Mouse (Mus musculus): ENCODE measurements around the gene Cnp.
"Not testable (repeated sequence)": the region's sequence is repeated elsewhere in the genome, so short reads cannot be mapped to it uniquely, and the experiment has no call there.

The Cnp gene

GRCm38 (mm10) chr11:100574708-100575483 lies at the start of gene Cnp:
TSS of gene Cnp (plus strand) at chr11:100574904.
- peak; percentile 43 to 55 for DNase-seq (ENCODE audit: low spot score in 2 of 2)

GRCm38 (mm10) chr11:100524987-100525630 lies 49.6 kb upstream of the Cnp start:
- no peak for DNase-seq (ENCODE audit: low spot score in 2 of 2)

- no peak for DNase-seq (ENCODE audit: low spot score in 2 of 2)
Observed at GRCm38 (mm10) chr11:100526052-100526816, 48.5 kb upstream of the Cnp start.

- peak in 1 of 2 experiments; percentile 67 for DNase-seq (ENCODE audit: low spot score in 2 of 2)
Observed at GRCm38 (mm10) chr11:100527066-100527457, 47.6 kb upstream of the Cnp start.

GRCm38 (mm10) chr11:100527458-100528374 lies 47.0 kb upstream of the Cnp start, which contains the start of gene Acly:
TSS of gene Acly (minus strand) at chr11:100528000.
- DNase-seq (ENCODE audit: low spot score in 2 of 2), result peak; percentile 95 to 99

- DNase-seq (ENCODE audit: low spot score in 2 of 2), result no peak
Observed at GRCm38 (mm10) chr11:100528375-100529165, 46.1 kb upstream of the Cnp start.

GRCm38 (mm10) chr11:100533871-100534270 lies 40.8 kb upstream of the Cnp start:
- no peak for DNase-seq (ENCODE audit: low spot score in 2 of 2)

- not testable (repeated sequence) for DNase-seq (ENCODE audit: low spot score in 2 of 2)
Observed at GRCm38 (mm10) chr11:100534411-100534810, 40.3 kb upstream of the Cnp start.

GRCm38 (mm10) chr11:100534821-100535220 lies 39.9 kb upstream of the Cnp start:
- DNase-seq (ENCODE audit: low spot score in 2 of 2), result not testable (repeated sequence)

- no peak for DNase-seq (ENCODE audit: low spot score in 2 of 2)
Observed at GRCm38 (mm10) chr11:100535996-100536395, 38.7 kb upstream of the Cnp start.

GRCm38 (mm10) chr11:100536466-100536865 lies 38.2 kb upstream of the Cnp start:
- DNase-seq (ENCODE audit: low spot score in 2 of 2), result no peak

- no peak for DNase-seq (ENCODE audit: low spot score in 2 of 2)
Observed at GRCm38 (mm10) chr11:100540966-100541365, 33.7 kb upstream of the Cnp start.

GRCm38 (mm10) chr11:100541577-100541976 lies 33.1 kb upstream of the Cnp start:
- DNase-seq (ENCODE audit: low spot score in 2 of 2), result no peak

GRCm38 (mm10) chr11:100544832-100545745 lies 29.6 kb upstream of the Cnp start, which contains the start of gene Ttc25:
TSS of gene Ttc25 (plus strand) at chr11:100545607.
- DNase-seq (ENCODE audit: low spot score in 2 of 2), result peak; percentile 39 to 64

GRCm38 (mm10) chr11:100545746-100546085 lies 29.0 kb upstream of the Cnp start:
- DNase-seq (ENCODE audit: low spot score in 2 of 2), result no peak

- DNase-seq (ENCODE audit: low spot score in 2 of 2), result no peak
Observed at GRCm38 (mm10) chr11:100546955-100547354, 27.7 kb upstream of the Cnp start.

GRCm38 (mm10) chr11:100548141-100548540 lies 26.6 kb upstream of the Cnp start:
- DNase-seq (ENCODE audit: low spot score in 2 of 2), result no peak

- DNase-seq (ENCODE audit: low spot score in 2 of 2), result no peak
Observed at GRCm38 (mm10) chr11:100549466-100549865, 25.2 kb upstream of the Cnp start.

- DNase-seq (ENCODE audit: low spot score in 2 of 2), result no peak
Observed at GRCm38 (mm10) chr11:100550101-100550500, 24.6 kb upstream of the Cnp start.
